Mouse (Mus musculus) liver, adult 2 months (tissue): Measurements from ENCODE around the gene Prss2. TPM values are rescaled to one million over a fixed set of nuclear protein-coding genes. Genes with fewer than 3 reads are reported as not detected.

Source experiments
- DNase-seq: peaks from one replicate; pipeline ENCODE4 v3.0.0-alpha.2; 2011; ENCODE audit warnings: low read depth, low spot score; ENCODE audit errors: extremely low read depth
- H3K27ac ChIP-seq: fragments of 200-500 bp; replicated peaks from 2 replicates; pipeline ENCODE4 v1.5.1; 2012; ENCODE audit warnings: low read depth, mild to moderate bottlenecking, control low read depth, inconsistent platforms, low read length; ENCODE audit not compliant: insufficient read depth
- H3K27me3 ChIP-seq: fragments of 200-500 bp; 2 replicates; pipeline ENCODE4 v1.6.1; 2012; ENCODE audit warnings: mild to moderate bottlenecking, moderate library complexity, low read length, inconsistent platforms; ENCODE audit not compliant: control insufficient read depth, insufficient read depth
- H3K36me3 ChIP-seq: fragments of 200-500 bp; 2 replicates; pipeline ENCODE4 v1.6.1; 2012; ENCODE audit warnings: low read length, inconsistent platforms; ENCODE audit not compliant: control insufficient read depth, insufficient read depth
- H3K4me1 ChIP-seq: fragments of 200-500 bp; 2 replicates; pipeline ENCODE4 v1.6.1; 2011; ENCODE audit warnings: low read length; ENCODE audit not compliant: control insufficient read depth, insufficient read depth
- H3K4me3 ChIP-seq: fragments of 200-500 bp; 2 replicates; pipeline ENCODE4 v1.5.1; 2011; ENCODE audit warnings: low read depth, mild to moderate bottlenecking, control low read depth, low read length, moderate library complexity; ENCODE audit not compliant: insufficient read depth
- H3K79me2 ChIP-seq: fragments of 200-500 bp; 2 replicates; pipeline ENCODE4 v1.6.1; 2012; ENCODE audit warnings: inconsistent platforms, mild to moderate bottlenecking, low read length, moderate library complexity; ENCODE audit not compliant: control insufficient read depth, insufficient read depth
- H3K9ac ChIP-seq: fragments of 200-500 bp; 2 replicates; pipeline ENCODE4 v1.6.1; 2012; ENCODE audit warnings: low read depth, mild to moderate bottlenecking, control low read depth, inconsistent platforms, low read length
- CTCF ChIP-seq: fragments of 200-500 bp; IDR thresholded peaks from 2 replicates; pipeline ENCODE4 v1.5.1; 2011; ENCODE audit warnings: low read depth, low read length, control low read depth
- POLR2A ChIP-seq: fragments of 200-500 bp; IDR thresholded peaks from 2 replicates; pipeline ENCODE4 v1.6.1; 2011; ENCODE audit warnings: low read length, control low read depth; ENCODE audit not compliant: insufficient read depth; ENCODE audit errors: extremely low read depth
- WGBS: fragments of 180-500 bp; shearing (Covaris S2); methylation state at CpG from one replicate; pipeline ENCODE4 v1.1.7; 2018; 5-methylcytosine and 5-hydroxymethylcytosine counted together
- polyA plus RNA-seq: library from polyadenylated mRNA; depleted of rRNA; stranded (reverse); fragments of >200 nt; gene quantifications from 2 replicates; pipeline ENCODE4 v1.2.3, GENCODE M21; 2012; rRNA removed
- total RNA-seq: library from RNA; depleted of rRNA; stranded (reverse); fragments of >200 nt; gene quantifications from 2 replicates; pipeline ENCODE4 v1.2.3, GENCODE M21; 2014; rRNA removed

Gene Prss2
- total and polyA plus RNA-seq, 2 experiments, result 0.48 to 173 TPM

- TF ChIP-seq CTCF (no peak), POLR2A (no peak)
- Histone ChIP-seq H3K4me3 (no peak overlapping the region), H3K4me1 (no peaks in the 10 kb centered on the region), H3K27me3 (no peaks in the 10 kb centered on the region), H3K27ac (no peak overlapping the region), H3K36me3 (no peaks in the 10 kb centered on the region), H3K79me2 (no peaks in the 10 kb centered on the region), H3K9ac (no peak overlapping the region)
- DNase-seq, result no peak
- WGBS, result 90% methylated on average over 1 of the region's 1 CpGs
Measured at GRCm38 (mm10) chr6:41565261-41565660, 43.7 kb downstream of the Prss2 start.

- Histone ChIP-seq H3K27me3 (no peaks in the 10 kb centered on the region), H3K9ac (no peak overlapping the region), H3K36me3 (no peaks in the 10 kb centered on the region), H3K79me2 (no peaks in the 10 kb centered on the region), H3K4me3 (no peak overlapping the region), H3K4me1 (no peaks in the 10 kb centered on the region), H3K27ac (no peak overlapping the region)
- TF ChIP-seq CTCF (no peak), POLR2A (no peak)
- no peak for DNase-seq
- 85% methylated on average over 4 of the region's 4 CpGs for WGBS
Measured at GRCm38 (mm10) chr6:41566965-41567364, 45.4 kb downstream of the Prss2 start.

GRCm38 (mm10) chr6:41569078-41569477, 47.5 kb downstream of the Prss2 start:
- Histone ChIP-seq H3K79me2 (no peaks in the 10 kb centered on the region), H3K27me3 (no peaks in the 10 kb centered on the region), H3K27ac (no peak overlapping the region), H3K4me3 (no peak overlapping the region), H3K36me3 (no peaks in the 10 kb centered on the region), H3K9ac (no peak overlapping the region), H3K4me1 (no peaks in the 10 kb centered on the region)
- 85% methylated on average over 3 of the region's 3 CpGs for WGBS
- no peak for DNase-seq
- TF ChIP-seq CTCF (no peak), POLR2A (no peak)

Other genes starting within 250 kb of the Prss2 start
- gene Try4, start 219.5 kb upstream of the Prss2 start, total RNA-seq, result 46.0 and 241 TPM in 2 replicates
- 0.44 and 1.2 TPM in 2 replicates for gene Try4, start 219.5 kb upstream of the Prss2 start, polyA plus RNA-seq
- gene Try5, start 204.9 kb upstream of the Prss2 start, total RNA-seq, result 8.9 and 59.9 TPM in 2 replicates
- 0.13 and 0.40 TPM in 2 replicates for gene Try5, start 204.9 kb upstream of the Prss2 start, polyA plus RNA-seq
- 0.34 and 2.5 TPM in 2 replicates for gene Try10, start 167.7 kb upstream of the Prss2 start, total RNA-seq
- gene Try10, start 167.7 kb upstream of the Prss2 start, polyA plus RNA-seq, result not detected in 2 replicates
- gene Prss3, start 144.1 kb upstream of the Prss2 start, total RNA-seq, result 1.1 TPM in 1 of 2 replicates, not detected in the other
- gene Prss3, start 144.1 kb upstream of the Prss2 start, polyA plus RNA-seq, result not detected in 2 replicates
- gene Gm5771, start 129.4 kb upstream of the Prss2 start, total RNA-seq, result 0.18 TPM in 1 of 2 replicates, not detected in the other
- not detected in 2 replicates for gene Gm5771, start 129.4 kb upstream of the Prss2 start, polyA plus RNA-seq
- not detected in 2 replicates for gene Gm10334, start 75.6 kb upstream of the Prss2 start, total RNA-seq
- not detected in 2 replicates for gene Gm10334, start 75.6 kb upstream of the Prss2 start, polyA plus RNA-seq
- not detected in 2 replicates for gene Prss1, start 62.9 kb upstream of the Prss2 start, total RNA-seq
- not detected in 2 replicates for gene Prss1, start 62.9 kb upstream of the Prss2 start, polyA plus RNA-seq
- 0.46 and 1.8 TPM in 2 replicates for gene Ephb6, start 83.7 kb downstream of the Prss2 start, total RNA-seq
- 0.88 and 1.3 TPM in 2 replicates for gene Ephb6, start 83.7 kb downstream of the Prss2 start, polyA plus RNA-seq
- gene Trpv6, start 114.6 kb downstream of the Prss2 start, total RNA-seq, result not detected in 2 replicates
- not detected in 2 replicates for gene Trpv6, start 114.6 kb downstream of the Prss2 start, polyA plus RNA-seq
- gene Trpv5, start 159.0 kb downstream of the Prss2 start, total RNA-seq, result not detected in 2 replicates
- 0.04 TPM in 1 of 2 replicates, not detected in the other for gene Trpv5, start 159.0 kb downstream of the Prss2 start, polyA plus RNA-seq
- gene Llcfc1, start 162.6 kb downstream of the Prss2 start, total RNA-seq, result not detected in 2 replicates
- gene Llcfc1, start 162.6 kb downstream of the Prss2 start, polyA plus RNA-seq, result not detected in 2 replicates
- not detected in 2 replicates for gene Kel, start 182.6 kb downstream of the Prss2 start, total RNA-seq
- gene Kel, start 182.6 kb downstream of the Prss2 start, polyA plus RNA-seq, result not detected in 2 replicates